Mouse (Mus musculus) bone marrow macrophage, adult 2 months (primary cell): ENCODE measurements around the gene Nrm.

Experiments used
- CTCF ChIP-seq: IDR thresholded peaks from 2 replicates; pipeline ENCODE4 v1.5.1; 2012; ENCODE audit warnings: low read depth, mild to moderate bottlenecking, low read length, moderate library complexity
- POLR2A ChIP-seq: IDR thresholded peaks from 2 replicates; pipeline ENCODE4 v1.6.1; 2012; ENCODE audit warnings: mild to moderate bottlenecking, low read depth, low read length, borderline replicate concordance

DNA sequence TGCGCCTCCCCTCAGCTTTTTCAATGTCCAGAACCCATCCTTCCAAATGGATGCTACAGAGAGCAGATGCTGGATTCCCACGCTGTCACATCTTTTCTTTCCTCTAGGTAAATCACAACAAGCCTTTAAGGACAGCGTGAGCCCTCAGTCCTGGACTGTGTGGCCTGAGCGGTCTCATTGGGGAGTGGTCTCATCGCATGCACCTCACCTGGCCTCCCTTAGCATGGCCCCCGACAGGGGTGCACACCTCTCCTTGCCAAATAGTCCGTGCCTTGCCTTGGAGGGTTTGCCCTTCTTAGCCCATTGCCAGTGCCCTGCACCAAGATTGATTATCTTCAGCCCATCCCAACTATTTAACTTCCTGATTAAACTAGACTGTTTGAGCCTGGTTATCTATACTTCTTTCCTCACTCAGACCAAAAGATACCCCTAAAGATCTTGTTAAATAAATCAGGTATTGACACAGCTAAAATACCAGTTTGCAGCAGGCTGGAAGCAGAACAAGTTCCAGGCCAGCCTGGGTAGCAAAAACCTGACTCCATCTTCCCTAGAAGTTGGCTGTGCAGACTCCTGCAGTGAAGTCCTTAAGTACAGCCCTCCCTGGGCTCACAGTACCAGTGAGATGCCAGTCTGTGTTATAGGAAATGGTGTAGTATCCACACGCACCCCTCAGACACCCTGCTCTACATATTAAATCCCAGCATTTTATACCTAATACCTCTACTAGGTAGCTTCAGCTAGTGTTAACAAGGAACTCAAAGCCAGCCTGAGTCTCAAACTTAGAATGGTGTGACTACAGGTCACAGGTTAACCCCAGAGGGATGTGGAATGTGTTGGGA, 28.5 kb upstream of the Nrm start:
- TF ChIP-seq POLR2A (no peak), CTCF (no peak)
